10 mouse cellular contexts compared by ENCODE assay signal in the genomic region with DNA sequence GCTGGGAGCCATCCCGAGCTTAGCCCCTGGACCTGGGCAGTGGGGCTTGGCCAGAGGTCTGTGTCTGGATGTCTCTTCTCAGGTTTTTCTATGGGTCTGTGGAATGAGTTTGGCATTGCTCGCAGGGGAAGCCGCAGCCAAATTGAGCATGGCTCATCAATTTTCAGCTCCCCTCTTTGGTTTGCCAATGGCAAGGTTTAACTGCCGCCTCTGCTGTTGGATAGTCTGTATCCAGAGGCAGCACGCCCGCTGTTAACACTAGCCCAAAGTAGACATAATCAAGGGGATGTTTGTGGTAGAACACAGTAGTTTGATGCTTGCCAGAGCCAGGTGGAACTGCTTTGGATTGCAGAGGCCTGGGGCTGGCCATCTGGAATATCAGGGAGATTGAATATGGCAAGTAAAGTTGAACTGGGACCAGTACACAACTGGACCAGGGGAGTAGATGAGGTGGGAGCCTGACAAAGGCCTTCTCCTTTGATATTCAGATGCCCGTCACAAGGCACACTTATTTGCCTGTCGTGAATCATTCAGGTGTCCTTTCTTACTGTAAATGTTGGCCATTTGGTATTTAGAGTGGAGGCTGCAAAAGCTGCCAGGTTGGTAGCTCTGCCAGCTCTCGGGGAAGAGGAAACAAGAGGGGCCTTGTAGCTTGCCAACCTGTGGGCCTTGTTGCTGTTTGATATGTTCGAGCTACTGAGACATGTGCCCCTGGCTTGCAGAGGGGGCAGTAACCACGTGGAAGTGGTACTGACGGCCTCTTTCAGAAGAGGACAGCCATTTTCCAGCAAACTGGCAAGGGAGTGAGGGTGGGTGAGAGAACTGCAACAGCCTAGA.
A peak's percentile ranks its signal among the peaks of the same experiment; 100 is the strongest.
DNase-seq lines count a peak whose midpoint lies in the region.
"Had no signal": no experiment of that assay in that cellular context is flagged by ENCODE, and none has a peak within 500 bp of the region (broad histone marks: within the 10 kb centered on the region; RNA-seq: fewer than 3 reads in every experiment).

No protein-coding gene starts in this region.

- DNase-seq in layer of hippocampus, adult 11-12 months (ENCODE audit: low spot score) = peak; percentile 29
- DNase-seq in layer of hippocampus, adult 9-10 months (ENCODE audit: low spot score) = no peak
- DNase-seq in brain, adult 2 months (ENCODE audit: low read depth, low spot score) = peak; percentile 86
- peak; percentile 56 for DNase-seq in cerebellum, adult 11 months
- peak; percentile 77 to 81 for DNase-seq in cerebellum, postnatal 14 days
- DNase-seq in urinary bladder, adult 18-20 months (ENCODE audit: low spot score in 2 of 2) = no peak
- DNase-seq in right cerebral cortex, adult 2 months (ENCODE audit: low spot score in 2 of 2) = no peak
- DNase-seq in gastrocnemius, postnatal 25 days = no peak
- DNase-seq: heart, postnatal 4 days; lung, embryonic 14.5 days had no signal

Comparison
In these comparisons a context has a peak if more than half of its experiments do, and no peak if none do; other contexts are left out.
1. DNase-seq: peak in layer of hippocampus, adult 11-12 months (single experiment), brain, adult 2 months (single experiment), cerebellum, adult 11 months (single experiment) and cerebellum, postnatal 14 days (2 of 2); none in layer of hippocampus, adult 9-10 months (single experiment), urinary bladder, adult 18-20 months (0 of 2), right cerebral cortex, adult 2 months (0 of 2) and gastrocnemius, postnatal 25 days (single experiment).